Mouse (Mus musculus) kidney, adult 8-10 months (tissue): ENCODE data around the gene Rnf135.
"Not testable (repeated sequence)": the region's sequence is repeated elsewhere in the genome, so short reads cannot be mapped to it uniquely, and the experiment has no call there.

Experiments used
- DNase-seq, 2 experiments: peaks; one replicate each; pipeline ENCODE4 v3.0.0; 2022

The Rnf135 gene

DNA sequence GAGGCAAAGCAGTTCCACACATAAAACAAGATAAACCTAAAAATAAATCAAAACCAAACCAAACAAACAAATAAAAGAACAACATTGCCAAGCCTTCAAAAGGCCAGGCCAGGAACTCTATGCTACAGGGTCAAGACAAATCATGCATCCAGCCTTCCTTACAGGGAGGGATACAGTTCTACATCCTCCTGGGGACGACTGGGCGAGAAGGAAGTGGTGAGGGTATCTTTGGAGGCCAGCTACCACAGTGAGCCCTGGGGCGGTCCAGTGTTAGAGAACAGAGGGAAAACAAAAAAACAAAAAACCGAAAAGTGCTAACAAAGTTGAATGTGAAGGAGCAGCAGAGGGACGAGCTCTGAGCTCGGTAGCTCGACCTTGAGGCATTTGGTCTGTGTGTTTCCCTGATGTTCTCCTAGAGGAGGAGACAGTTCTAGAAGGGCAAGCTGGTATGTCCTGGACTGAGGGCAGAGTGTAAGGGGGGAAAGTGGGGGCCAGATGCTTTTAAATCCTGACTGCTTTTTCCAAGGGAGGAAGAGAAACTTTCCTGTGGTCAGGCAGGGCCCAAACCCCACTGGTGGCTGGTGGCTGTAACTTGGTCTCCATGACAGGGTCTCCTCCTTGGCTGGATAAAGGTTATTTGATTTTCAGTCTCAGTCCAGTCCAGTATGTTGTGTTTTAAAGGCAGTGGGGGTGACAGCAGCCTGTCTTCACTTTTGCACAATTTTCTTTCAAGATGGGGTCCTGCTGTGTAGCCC lies 20.1 kb upstream of the Rnf135 start:
- no peak for DNase-seq

- peak; percentile 72 to 78 for DNase-seq
Observed at GRCm38 (mm10) chr11:80164224-80164623, 19.4 kb upstream of the Rnf135 start.

- DNase-seq: no peak
Observed at GRCm38 (mm10) chr11:80168121-80168520, 15.5 kb upstream of the Rnf135 start.

DNA sequence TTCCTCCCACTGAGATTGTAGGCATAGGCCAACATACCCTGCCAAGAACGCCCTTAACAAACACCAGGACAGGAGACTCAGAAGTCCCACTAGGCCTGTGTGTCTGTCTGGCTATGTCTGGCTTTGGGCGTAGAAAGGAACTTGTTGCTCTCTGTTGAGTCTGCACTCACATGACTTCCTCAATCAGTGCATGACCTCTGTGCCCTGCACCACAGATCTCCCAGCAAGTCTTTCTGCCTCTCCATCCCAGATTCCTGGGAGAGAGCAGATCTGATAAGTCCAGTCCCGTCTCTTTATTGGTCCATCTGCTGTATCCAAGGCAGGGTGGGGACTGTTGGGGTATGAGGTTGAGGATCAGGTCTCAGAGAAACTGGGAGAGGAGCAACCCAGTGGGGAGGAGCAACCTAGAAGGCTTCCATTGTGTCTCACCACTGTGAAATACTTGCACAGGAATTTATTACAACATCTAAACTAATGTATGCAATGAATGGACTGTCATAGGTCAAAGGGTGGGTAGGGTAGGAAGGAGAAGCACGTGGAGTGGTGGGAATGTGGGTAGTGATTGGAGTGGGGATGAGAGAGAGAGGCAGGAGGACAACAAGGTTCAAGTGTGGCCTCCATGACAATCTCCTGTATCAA lies 14.9 kb upstream of the Rnf135 start:
- no peak for DNase-seq

GRCm38 (mm10) chr11:80169629-80170028 lies 14.0 kb upstream of the Rnf135 start:
- DNase-seq: no peak

DNA sequence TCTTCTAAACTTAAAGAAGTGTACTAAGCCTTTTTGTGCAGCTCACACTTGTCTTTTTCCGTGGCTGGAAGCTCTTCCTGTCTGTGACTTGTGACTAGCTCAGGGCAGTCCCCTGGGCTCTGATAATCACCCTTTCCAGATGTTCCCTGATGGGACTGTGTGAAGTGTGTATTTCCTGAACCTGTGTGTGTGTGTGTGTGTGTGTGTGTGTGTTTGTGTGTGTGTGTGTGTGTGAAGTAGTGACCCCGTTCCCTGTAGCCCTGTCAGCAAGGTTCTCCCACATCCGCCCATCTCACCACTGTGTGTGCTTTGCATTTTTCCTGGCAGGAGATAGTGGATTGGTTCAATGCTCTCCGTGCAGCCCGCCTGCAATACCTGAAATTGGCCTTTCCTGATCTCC lies 13.3 kb upstream of the Rnf135 start:
- DNase-seq: no peak

DNA sequence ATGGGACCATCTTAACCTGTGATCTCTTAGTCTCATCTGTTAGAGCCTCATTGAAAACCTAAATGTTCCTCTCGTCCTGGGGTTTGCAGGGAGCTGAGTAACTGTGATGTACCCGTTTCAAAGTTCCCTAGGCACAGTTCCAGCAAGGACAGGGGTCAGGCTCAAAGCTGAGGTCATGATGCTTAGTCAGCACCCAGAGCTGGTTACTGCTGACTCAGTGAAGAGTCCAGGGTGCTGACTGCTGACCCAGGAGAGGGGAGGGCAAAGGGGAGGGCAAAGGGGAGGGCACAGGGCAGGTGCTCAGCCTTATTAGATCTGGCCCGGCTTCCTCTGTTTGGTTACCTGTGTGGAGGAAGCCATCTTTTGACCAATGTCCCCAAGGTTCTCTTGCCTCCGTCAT lies 11.8 kb upstream of the Rnf135 start:
- DNase-seq: peak; percentile 92 to 93

DNA sequence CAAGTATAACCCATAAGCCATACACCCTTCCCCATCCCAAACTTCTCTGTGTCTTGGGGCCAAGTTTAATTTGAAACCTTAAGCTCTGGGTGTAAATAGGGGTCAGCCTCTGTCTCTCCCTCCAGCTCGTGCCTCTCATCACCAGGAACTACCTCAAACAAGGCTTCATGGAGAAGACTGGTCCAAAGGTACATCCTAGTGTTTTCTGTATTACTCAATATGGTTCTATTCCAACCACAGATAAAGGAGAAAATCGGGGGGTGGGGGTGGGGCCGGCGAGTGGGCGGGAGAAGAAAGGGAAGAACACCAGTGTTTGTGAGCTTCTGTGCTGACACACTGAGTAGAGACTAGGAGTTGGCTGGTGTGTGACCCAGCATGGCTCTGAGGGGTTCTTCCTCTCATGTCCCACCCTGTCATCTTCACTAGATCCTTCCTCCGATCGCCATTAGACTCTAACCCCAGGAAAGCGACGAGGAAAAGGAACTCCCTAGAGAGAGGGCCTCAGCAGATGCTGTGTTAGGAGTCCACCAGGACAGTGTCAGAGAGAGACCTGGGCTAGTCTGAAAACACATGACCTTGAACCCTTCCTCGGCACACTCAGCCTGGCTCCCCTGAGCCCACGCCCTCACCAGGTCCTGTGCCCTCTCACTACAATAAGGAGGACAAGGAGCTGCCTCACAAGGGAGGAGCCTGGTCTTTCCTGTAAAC lies 9.5 kb upstream of the Rnf135 start:
- DNase-seq: no peak

DNA sequence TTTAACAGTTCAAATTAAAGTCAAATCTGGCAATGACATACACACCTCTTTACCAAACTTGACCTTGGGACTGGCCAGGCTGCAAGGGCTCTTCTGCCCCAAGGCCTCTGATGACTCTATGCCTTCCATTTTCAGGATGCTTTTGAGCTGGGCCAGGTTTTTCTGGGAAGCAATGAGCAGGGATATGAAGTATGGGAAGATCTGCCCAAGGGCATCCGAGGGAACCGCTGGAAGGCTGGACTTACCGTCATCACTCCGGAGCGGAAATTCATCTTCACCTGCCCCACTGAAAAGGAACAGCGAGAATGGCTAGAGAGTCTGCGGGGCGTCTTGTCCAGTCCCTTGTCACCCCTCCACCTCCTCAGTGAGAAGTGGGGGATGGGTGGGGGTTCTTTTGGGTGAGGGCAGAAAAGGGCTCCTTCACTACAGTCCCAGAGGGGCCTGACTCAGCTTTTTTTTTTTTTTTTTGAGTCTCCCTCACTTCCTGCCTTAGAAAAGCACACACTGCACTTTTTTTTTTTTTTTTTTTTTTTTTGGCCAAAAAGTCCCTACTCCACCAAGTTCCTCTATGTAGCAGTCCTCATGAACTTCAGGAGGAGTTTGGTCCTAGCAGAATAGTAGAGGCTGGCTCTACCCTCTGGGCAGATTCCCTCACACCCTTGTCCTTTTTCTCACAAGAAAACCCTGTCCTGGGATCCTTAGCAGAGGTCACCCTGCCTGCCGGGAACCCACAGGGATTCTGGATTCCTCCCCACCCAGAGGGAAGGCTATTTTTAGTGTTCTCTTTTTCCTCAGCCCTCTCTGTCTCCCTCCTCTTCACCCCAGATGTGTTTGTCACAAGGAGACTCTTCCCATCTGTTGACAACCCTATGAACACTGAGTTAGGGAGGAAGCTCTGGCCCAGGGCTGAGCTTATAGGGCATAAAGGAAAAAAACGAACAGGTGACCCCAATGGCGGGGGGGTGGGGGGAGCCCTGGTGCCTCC lies 6.4 kb upstream of the Rnf135 start:
- no peak for DNase-seq

- no peak for DNase-seq
Observed at GRCm38 (mm10) chr11:80178316-80178715, 5.3 kb upstream of the Rnf135 start.

- DNase-seq: no peak
Observed at GRCm38 (mm10) chr11:80181021-80181749, 2.5 kb upstream of the Rnf135 start.

GRCm38 (mm10) chr11:80183054-80183704 lies 472 bp upstream of the Rnf135 start:
- not testable (repeated sequence) for DNase-seq

GRCm38 (mm10) chr11:80184531-80185071 lies 950 bp downstream of the Rnf135 start:
- DNase-seq: no peak

GRCm38 (mm10) chr11:80185441-80185976 lies 1.9 kb downstream of the Rnf135 start:
- not testable (repeated sequence) for DNase-seq

- DNase-seq: no peak
Observed at GRCm38 (mm10) chr11:80190280-80190679, 6.6 kb downstream of the Rnf135 start.

- no peak for DNase-seq
Observed at GRCm38 (mm10) chr11:80193827-80194226, 10.2 kb downstream of the Rnf135 start.

GRCm38 (mm10) chr11:80196351-80196750 lies 12.7 kb downstream of the Rnf135 start:
- no peak for DNase-seq

GRCm38 (mm10) chr11:80199316-80199715 lies 15.7 kb downstream of the Rnf135 start:
- no peak for DNase-seq

GRCm38 (mm10) chr11:80199773-80200172 lies 16.1 kb downstream of the Rnf135 start:
- no peak for DNase-seq

DNA sequence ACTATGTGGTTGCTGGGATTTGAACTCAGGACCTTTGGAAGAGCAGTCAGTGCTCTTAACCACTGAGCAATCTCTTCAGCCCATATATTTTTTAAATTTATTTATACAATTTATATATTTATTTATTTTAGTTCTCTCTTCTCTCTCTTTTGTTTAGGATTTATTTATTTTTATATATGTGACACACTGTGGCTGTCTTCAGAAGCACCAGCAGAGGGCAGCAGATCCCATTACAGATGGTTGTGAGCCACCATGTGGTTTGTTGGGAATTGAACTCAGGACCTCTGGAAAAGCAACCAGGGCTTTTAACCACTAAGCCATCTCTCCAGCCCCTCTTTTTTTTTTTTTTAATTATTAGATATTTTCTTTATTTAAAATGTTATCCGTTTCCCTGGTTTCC lies 16.7 kb downstream of the Rnf135 start:
- DNase-seq: no peak

DNA sequence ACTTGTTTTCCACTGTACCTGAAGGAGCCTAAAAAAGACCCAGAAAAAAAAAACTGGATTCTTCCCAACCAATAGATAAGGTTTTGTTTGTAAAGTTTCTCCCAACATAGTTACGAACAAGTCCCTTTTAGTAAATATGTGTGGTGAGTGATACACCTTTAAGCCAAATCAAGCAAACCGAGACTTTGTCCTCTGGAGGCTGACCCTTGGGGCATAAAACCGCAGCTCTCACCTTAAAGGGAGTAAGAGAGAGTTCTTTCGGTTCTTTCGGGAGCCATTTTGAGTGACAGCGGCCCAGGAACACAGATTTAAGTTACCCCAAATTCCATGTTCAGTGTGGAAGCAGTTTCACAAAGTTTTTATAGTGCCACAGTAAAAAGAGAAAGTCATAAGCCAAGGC lies 18.6 kb downstream of the Rnf135 start:
- peak in 1 of 2 experiments; percentile 34 for DNase-seq
